In genomic region chr15:88921131-88921991, GRCm38 (mm10) we compare ENCODE assay signal across 8 mouse cellular contexts. TPM values are rescaled to one million over a fixed set of nuclear protein-coding genes. Genes with fewer than 3 reads are reported as not detected.
A peak's percentile ranks its signal among the peaks of the same experiment; 100 is the strongest.
DNase-seq lines count a peak whose midpoint lies in the region; ATAC-seq and TF ChIP-seq lines count a peak whose summit lies in the region.

No protein-coding gene starts in this region.

- H3K4me2 ChIP-seq in intestine, embryonic 14.5 days (ENCODE audit: low read length) = no peak overlapping the region
- H3K4me2 ChIP-seq in midbrain, embryonic 12.5 days (replicated peaks) = no peak overlapping the region

- DNase-seq in urinary bladder, adult 18-20 months (ENCODE audit: low spot score in 2 of 2) = peak; percentile 44 to 50
- no peak for DNase-seq in urinary bladder, adult 2 months (ENCODE audit: low spot score)
- DNase-seq in gastrocnemius, adult 2 months = peak; percentile 72
- DNase-seq in intestine, embryonic 14.5 days (ENCODE audit: low spot score) = peak; percentile 90
- peak; percentile 76 to 77 for DNase-seq in left cerebral cortex, postnatal 10 days (ENCODE audit: extremely low spot score in 1 of 2, low spot score in 2 of 2)
- DNase-seq in spleen, postnatal 10 days (ENCODE audit: low spot score in 2 of 2) = peak; percentile 38 to 75

- 21% methylated on average over 12 of the region's 12 CpGs for WGBS in intestine, embryonic 14.5 days
- 30% methylated on average over 12 of the region's 12 CpGs for WGBS in midbrain, embryonic 12.5 days

- no peaks in the 10 kb centered on the region for H3K9me3 ChIP-seq in intestine, embryonic 14.5 days (ENCODE audit: control insufficient read depth, low read length)
- no peaks in the 10 kb centered on the region for H3K9me3 ChIP-seq in midbrain, embryonic 12.5 days

- H3K4me3 ChIP-seq in gastrocnemius, adult 2 months = no peak overlapping the region
- no peak overlapping the region for H3K4me3 ChIP-seq in intestine, embryonic 14.5 days (ENCODE audit: low read depth, low read length)
- no peak overlapping the region for H3K4me3 ChIP-seq in midbrain, embryonic 12.5 days

- H3K4me1 ChIP-seq in intestine, embryonic 14.5 days (replicated peaks; ENCODE audit: control insufficient read depth, insufficient read depth, low read length) = no peaks in the 10 kb centered on the region
- 0 out of 2 replicates have a peak, but pooled peaks cover 2% of the 10 kb centered on the region for H3K4me1 ChIP-seq in midbrain, embryonic 12.5 days

- no peaks in the 10 kb centered on the region for H3K27me3 ChIP-seq in intestine, embryonic 14.5 days (replicated peaks; ENCODE audit: control insufficient read depth, insufficient read depth, low read length)
- 0 out of 2 replicates have a peak, but pooled peaks cover 5% of the 10 kb centered on the region for H3K27me3 ChIP-seq in midbrain, embryonic 12.5 days

- intact Hi-C loops in gastrocnemius, adult 2 months (cut with DNase I) = loop anchor here (1.0 kb wide), 2 partner anchors 44 to 93 kb away; no protein-coding TSS in a partner anchor
- intact Hi-C loops in left cerebral cortex, postnatal 10 days (cut with DNase I) = loop anchor here (1.0 kb wide), 1 partner anchor 93 kb away; no protein-coding TSS in a partner anchor

- ATAC-seq in common myeloid progenitor, adult 5-6 weeks (replicated peaks; ENCODE audit: low read depth, poor library complexity, severe bottlenecking) = peak; percentile 95
- peak; percentile 72 for ATAC-seq in intestine, embryonic 14.5 days (replicated peaks; ENCODE audit: low FRiP score, low TSS enrichment, low read depth)
- peak; percentile 66; the same call in 1 of the 2 replicates for ATAC-seq in midbrain, embryonic 12.5 days (ENCODE audit: low FRiP score, low read depth)

- H3K9ac ChIP-seq in intestine, embryonic 14.5 days (ENCODE audit: low read length) = no peak overlapping the region
- H3K9ac ChIP-seq in midbrain, embryonic 12.5 days (replicated peaks) = no peak overlapping the region

- TF ChIP-seq CTCF in gastrocnemius, adult 2 months (IDR thresholded peaks at IDR 0.05) = peak; percentile 89

- H3K36me3 ChIP-seq in intestine, embryonic 14.5 days (ENCODE audit: control insufficient read depth, insufficient read depth, low read length) = no peaks in the 10 kb centered on the region
- no peaks in the 10 kb centered on the region for H3K36me3 ChIP-seq in midbrain, embryonic 12.5 days

- H3K27ac ChIP-seq in gastrocnemius, adult 2 months = no peak overlapping the region
- H3K27ac ChIP-seq in intestine, embryonic 14.5 days (ENCODE audit: low read depth) = no peak overlapping the region
- H3K27ac ChIP-seq in midbrain, embryonic 12.5 days (replicated peaks) = no peak overlapping the region

RNA-seq across cellular contexts. Expression of gene Ttll8, which starts 32.9 kb away (rescaled TPM):
- polyA plus RNA-seq in urinary bladder, adult 2 months (2012; rRNA removed) = not detected in 2 replicates
- not detected in 2 replicates for total RNA-seq in common myeloid progenitor, adult 5-6 weeks (2017)
- total RNA-seq in gastrocnemius, adult 2 months (2021) = not detected
- not detected in 2 replicates for polyA plus RNA-seq in intestine, embryonic 14.5 days (2014; fragmentation: Nextera tagmentation; extraction: Ambion mirVana)
- 1 to 10 TPM; 1.3 to 1.7 TPM for total RNA-seq in left cerebral cortex, postnatal 10 days (2021)
- not detected in 2 replicates for polyA plus RNA-seq in midbrain, embryonic 12.5 days (2016; fragmentation: Nextera tagmentation; extraction: Ambion mirVana)

RNA-seq across cellular contexts. Expression of gene Mlc1, which starts 57.4 kb away (rescaled TPM):
- 0.01 TPM in 1 of 2 replicates, not detected in the other for polyA plus RNA-seq in urinary bladder, adult 2 months (2012; rRNA removed)
- not detected in 2 replicates for total RNA-seq in common myeloid progenitor, adult 5-6 weeks (2017)
- not detected for total RNA-seq in gastrocnemius, adult 2 months (2021)
- polyA plus RNA-seq in intestine, embryonic 14.5 days (2014; fragmentation: Nextera tagmentation; extraction: Ambion mirVana) = not detected in 2 replicates
- 10 to 100 TPM; 89.8 to 93.9 TPM for total RNA-seq in left cerebral cortex, postnatal 10 days (2021)
- 3.8 and 4.7 TPM in 2 replicates for polyA plus RNA-seq in midbrain, embryonic 12.5 days (2016; fragmentation: Nextera tagmentation; extraction: Ambion mirVana)

RNA-seq across cellular contexts. Expression of gene Pim3, which starts 59.4 kb away (rescaled TPM):
- polyA plus RNA-seq in urinary bladder, adult 2 months (2012; rRNA removed) = 11.7 and 12.4 TPM in 2 replicates
- 11.9 and 12.3 TPM in 2 replicates for total RNA-seq in common myeloid progenitor, adult 5-6 weeks (2017)
- total RNA-seq in gastrocnemius, adult 2 months (2021) = 10 to 100 TPM; 34.4 to 46.6 TPM
- 40.1 and 51.7 TPM in 2 replicates for polyA plus RNA-seq in intestine, embryonic 14.5 days (2014; fragmentation: Nextera tagmentation; extraction: Ambion mirVana)
- total RNA-seq in left cerebral cortex, postnatal 10 days (2021) = 10 to 100 TPM; 40.6 to 44.0 TPM
- polyA plus RNA-seq in midbrain, embryonic 12.5 days (2016; fragmentation: Nextera tagmentation; extraction: Ambion mirVana) = 41.4 and 49.3 TPM in 2 replicates

Comparison
In these comparisons a context has a peak if more than half of its experiments do, and no peak if none do; other contexts are left out.
1. RNA of gene Mlc1, which starts 57.4 kb away (total RNA-seq): 89.8 to 93.9 TPM in left cerebral cortex, postnatal 10 days; not detected in gastrocnemius, adult 2 months and not detected in common myeloid progenitor, adult 5-6 weeks; every median in the first group is over 10 times any median in the second.
2. Peak in every context shown above with its lines, with median percentiles within 50 percentile points of each other: ATAC-seq.